Mouse (Mus musculus) bone marrow macrophage, adult 2 months (primary cell): ENCODE data around the gene Pigq.

Source experiments
- CTCF ChIP-seq: IDR thresholded peaks from 2 replicates; pipeline ENCODE4 v1.5.1; 2012; ENCODE audit warnings: low read depth, mild to moderate bottlenecking, low read length, moderate library complexity
- POLR2A ChIP-seq: IDR thresholded peaks from 2 replicates; pipeline ENCODE4 v1.6.1; 2012; ENCODE audit warnings: mild to moderate bottlenecking, low read depth, low read length, borderline replicate concordance

- no peak for TF ChIP-seq POLR2A
- TF ChIP-seq CTCF, result no peak
Measured at GRCm38 (mm10) chr17:25985306-25986294, 40.9 kb upstream of the Pigq start, which contains the start of gene Capn15.
